Mouse (Mus musculus) forebrain, embryonic 10.5 days (tissue): ENCODE measurements around the gene Lgals4. TPM values are rescaled to one million over a fixed set of nuclear protein-coding genes. Genes with fewer than 3 reads are reported as not detected.
A peak's percentile ranks its signal among the peaks of the same experiment; 100 is the strongest.

Experiments
- DNase-seq: peaks from one replicate; pipeline ENCODE4 v3.0.0-alpha.2; 2017; ENCODE audit warnings: low spot score; ENCODE audit errors: extremely low spot score
- H3K27ac ChIP-seq: fragments of 300-500 bp; sonication (generic); 2 replicates; pipeline ENCODE4 v1.5.1; 2016; ENCODE audit warnings: mild to moderate bottlenecking
- H3K27me3 ChIP-seq: fragments of 300-500 bp; sonication (generic); 2 replicates; pipeline ENCODE4 v1.6.1; 2016; ENCODE audit warnings: mild to moderate bottlenecking; ENCODE audit not compliant: poor library complexity, severe bottlenecking
- H3K36me3 ChIP-seq: fragments of 300-500 bp; sonication (generic); replicated peaks from 2 replicates; pipeline ENCODE4 v1.6.1; 2016; ENCODE audit warnings: mild to moderate bottlenecking, moderate library complexity
- H3K4me1 ChIP-seq: fragments of 300-500 bp; sonication (generic); 2 replicates; pipeline ENCODE4 v1.6.1; 2016
- H3K4me3 ChIP-seq: fragments of 300-500 bp; sonication (generic); 2 replicates; pipeline ENCODE4 v1.5.1; 2016; ENCODE audit warnings: mild to moderate bottlenecking, moderate library complexity
- H3K9me3 ChIP-seq: fragments of 300-500 bp; sonication (generic); 2 replicates; pipeline ENCODE4 v1.6.1; 2016; ENCODE audit warnings: mild to moderate bottlenecking, moderate library complexity
- WGBS: fragments of 180-500 bp; shearing (Covaris S2); methylation state at CpG from one replicate; pipeline ENCODE4 v1.1.7; 2016; 5-methylcytosine and 5-hydroxymethylcytosine counted together
- polyA plus RNA-seq: library from polyadenylated mRNA; unstranded; fragments of >200 nt; fragmentation: Nextera tagmentation; extraction: Ambion mirVana; gene quantifications from 2 replicates; pipeline ENCODE4 v1.2.1, GENCODE M21; 2016

The Lgals4 gene
- polyA plus RNA-seq, 1 experiment from 2014 or later, result 2.9 TPM

GRCm38 (mm10) chr7:28819571-28819970 is 14.1 kb upstream of the Lgals4 start:
- DNase-seq, result no peak
- H3K27ac ChIP-seq, result peak overlapping the region; percentile 59; the same call in 1 of the 2 replicates
- peak overlapping the region; percentile 4; the same call in 1 of the 2 replicates for H3K4me3 ChIP-seq
- 90% methylated on average over 4 of the region's 4 CpGs for WGBS
- no peaks in the 10 kb centered on the region for H3K9me3 ChIP-seq
- peaks cover 89% of the 10 kb centered on the region for H3K36me3 ChIP-seq
- H3K4me1 ChIP-seq, result peaks cover 69% of the 10 kb centered on the region
- no peaks in the 10 kb centered on the region for H3K27me3 ChIP-seq

GRCm38 (mm10) chr7:28820358-28821260 is 13.0 kb upstream of the Lgals4 start:
- Histone ChIP-seq H3K4me1 (peaks cover 67% of the 10 kb centered on the region), H3K27ac (peak overlapping the region; percentile 59), H3K36me3 (peaks cover 78% of the 10 kb centered on the region), H3K27me3 (no peaks in the 10 kb centered on the region), H3K9me3 (no peaks in the 10 kb centered on the region), H3K4me3 (peak overlapping the region; percentile 1; the same call in 1 of the 2 replicates)
- WGBS, result 59% methylated on average over 12 of the region's 12 CpGs
- no peak for DNase-seq

GRCm38 (mm10) chr7:28821261-28821831 is 12.3 kb upstream of the Lgals4 start:
- 88% methylated on average over 10 of the region's 10 CpGs for WGBS
- H3K4me3 ChIP-seq, result no peak overlapping the region
- peak overlapping the region; percentile 59 for H3K27ac ChIP-seq
- DNase-seq, result no peak
- no peaks in the 10 kb centered on the region for H3K27me3 ChIP-seq
- H3K36me3 ChIP-seq, result peaks cover 71% of the 10 kb centered on the region
- no peaks in the 10 kb centered on the region for H3K9me3 ChIP-seq
- peaks cover 67% of the 10 kb centered on the region for H3K4me1 ChIP-seq

- no peaks in the 10 kb centered on the region for H3K9me3 ChIP-seq
- DNase-seq, result no peak
- H3K27me3 ChIP-seq, result no peaks in the 10 kb centered on the region
- no peak overlapping the region for H3K27ac ChIP-seq
- peaks cover 59% of the 10 kb centered on the region for H3K36me3 ChIP-seq
- H3K4me3 ChIP-seq, result no peak overlapping the region
- WGBS, result 59% methylated on average over 1 of the region's 1 CpGs
- H3K4me1 ChIP-seq, result peaks cover 57% of the 10 kb centered on the region
Measured at GRCm38 (mm10) chr7:28822556-28822955, 11.1 kb upstream of the Lgals4 start.

- 63% methylated on average over 10 of the region's 10 CpGs for WGBS
- no peak overlapping the region for H3K27ac ChIP-seq
- no peaks in the 10 kb centered on the region for H3K9me3 ChIP-seq
- H3K4me3 ChIP-seq, result no peak overlapping the region
- no peaks in the 10 kb centered on the region for H3K27me3 ChIP-seq
- peaks cover 50% of the 10 kb centered on the region for H3K4me1 ChIP-seq
- H3K36me3 ChIP-seq, result peaks cover 52% of the 10 kb centered on the region
- DNase-seq, result no peak
Measured at GRCm38 (mm10) chr7:28822993-28823903, 10.4 kb upstream of the Lgals4 start.

GRCm38 (mm10) chr7:28823932-28824331 is 9.7 kb upstream of the Lgals4 start:
- no peak for DNase-seq
- H3K36me3 ChIP-seq, result peaks cover 45% of the 10 kb centered on the region
- no peaks in the 10 kb centered on the region for H3K27me3 ChIP-seq
- 85% methylated on average over 2 of the region's 2 CpGs for WGBS
- peaks cover 43% of the 10 kb centered on the region for H3K4me1 ChIP-seq
- H3K4me3 ChIP-seq, result no peak overlapping the region
- H3K27ac ChIP-seq, result no peak overlapping the region
- H3K9me3 ChIP-seq, result no peaks in the 10 kb centered on the region

GRCm38 (mm10) chr7:28824941-28825685 is 8.5 kb upstream of the Lgals4 start, which contains the start of gene Ech1:
Gene Ech1 (plus strand): TSS chr7:28825217.
- peak; percentile 88 for DNase-seq
- Histone ChIP-seq H3K4me3 (peak within 1 kb of the TSS; percentile 56), H3K9me3 (peaks cover 5% of the 10 kb centered on the region; the same call in 1 of the 2 replicates), H3K27ac (peak within 1 kb of the TSS; percentile 89), H3K4me1 (peaks cover 32% of the 10 kb centered on the region), H3K36me3 (peaks cover 42% of the 10 kb centered on the region), H3K27me3 (no peaks in the 10 kb centered on the region)
- 4% methylated on average over 33 of the region's 33 CpGs for WGBS

- H3K4me3 ChIP-seq, result peak overlapping the region; percentile 56
- DNase-seq, result no peak
- peak overlapping the region; percentile 89 for H3K27ac ChIP-seq
- peaks cover 42% of the 10 kb centered on the region for H3K36me3 ChIP-seq
- peaks cover 6% of the 10 kb centered on the region; the same call in 1 of the 2 replicates for H3K9me3 ChIP-seq
- 68% methylated on average over 11 of the region's 11 CpGs for WGBS
- H3K27me3 ChIP-seq, result no peaks in the 10 kb centered on the region
- H3K4me1 ChIP-seq, result peaks cover 25% of the 10 kb centered on the region
Measured at GRCm38 (mm10) chr7:28825686-28826401, 7.8 kb upstream of the Lgals4 start.

GRCm38 (mm10) chr7:28826402-28826772 is 7.3 kb upstream of the Lgals4 start:
- 96% methylated on average over 7 of the region's 7 CpGs for WGBS
- H3K36me3 ChIP-seq, result peaks cover 42% of the 10 kb centered on the region
- no peak overlapping the region; the same call in 1 of the 2 replicates for H3K4me3 ChIP-seq
- peaks cover 20% of the 10 kb centered on the region for H3K4me1 ChIP-seq
- no peak for DNase-seq
- H3K9me3 ChIP-seq, result peaks cover 6% of the 10 kb centered on the region; the same call in 1 of the 2 replicates
- no peaks in the 10 kb centered on the region for H3K27me3 ChIP-seq
- H3K27ac ChIP-seq, result no peak overlapping the region

GRCm38 (mm10) chr7:28827338-28827737 is 6.3 kb upstream of the Lgals4 start:
- DNase-seq, result no peak
- H3K9me3 ChIP-seq, result peaks cover 6% of the 10 kb centered on the region; the same call in 1 of the 2 replicates
- WGBS, result 89% methylated on average over 3 of the region's 3 CpGs
- no peak overlapping the region for H3K27ac ChIP-seq
- no peak overlapping the region for H3K4me3 ChIP-seq
- H3K27me3 ChIP-seq, result no peaks in the 10 kb centered on the region
- peaks cover 17% of the 10 kb centered on the region for H3K4me1 ChIP-seq
- H3K36me3 ChIP-seq, result peaks cover 42% of the 10 kb centered on the region

- WGBS, result 95% methylated on average over 8 of the region's 8 CpGs
- H3K27ac ChIP-seq, result no peak overlapping the region
- DNase-seq, result no peak
- peaks cover 6% of the 10 kb centered on the region; the same call in 1 of the 2 replicates for H3K9me3 ChIP-seq
- H3K27me3 ChIP-seq, result no peaks in the 10 kb centered on the region
- H3K4me1 ChIP-seq, result peaks cover 13% of the 10 kb centered on the region
- peaks cover 31% of the 10 kb centered on the region for H3K36me3 ChIP-seq
- H3K4me3 ChIP-seq, result no peak overlapping the region
Measured at GRCm38 (mm10) chr7:28829821-28830220, 3.8 kb upstream of the Lgals4 start.
